Mouse (Mus musculus) cerebellum, postnatal 4 days (tissue): Measurements from ENCODE around the gene Zcwpw1.
A peak's percentile ranks its signal among the peaks of the same experiment; 100 is the strongest.
"Not testable (repeated sequence)": the region's sequence is repeated elsewhere in the genome, so short reads cannot be mapped to it uniquely, and the experiment has no call there.

Experiments used
- DNase-seq, 2 experiments: peaks; one replicate each; pipeline ENCODE4 v3.0.0; 2022; ENCODE audit warnings: low spot score in 2 of 2, mixed read lengths in 1 of 2

Gene Zcwpw1

GRCm38 (mm10) chr5:137787151-137787928 is at the start of gene Zcwpw1, which contains the start of gene Mepce:
Gene Zcwpw1 (plus strand): TSS chr5:137787798.
Gene Mepce (minus strand): TSS chr5:137787655.
- peak; percentile 96 to 98 for DNase-seq

DNA sequence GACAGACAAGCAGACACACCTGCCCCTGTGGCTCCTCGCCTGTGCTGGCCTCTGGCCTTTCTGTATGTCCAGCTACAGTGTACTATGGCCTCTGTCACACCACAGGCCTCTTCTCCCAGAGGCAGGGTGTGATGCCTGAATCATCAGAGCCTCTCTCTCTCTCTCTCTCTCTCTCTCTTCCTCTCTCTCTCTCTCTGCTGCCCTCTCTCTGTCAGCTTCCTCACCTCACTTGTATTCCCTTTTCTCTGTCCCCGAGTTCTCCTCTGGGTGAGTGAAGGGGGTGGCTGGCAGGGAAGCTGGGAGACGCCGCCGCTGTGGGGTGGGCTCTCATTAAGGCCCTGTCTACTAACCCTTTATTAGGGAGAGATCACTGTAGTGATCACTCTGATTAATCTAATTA is 49.1 kb upstream of the Zcwpw1 start:
- DNase-seq = no peak

DNA sequence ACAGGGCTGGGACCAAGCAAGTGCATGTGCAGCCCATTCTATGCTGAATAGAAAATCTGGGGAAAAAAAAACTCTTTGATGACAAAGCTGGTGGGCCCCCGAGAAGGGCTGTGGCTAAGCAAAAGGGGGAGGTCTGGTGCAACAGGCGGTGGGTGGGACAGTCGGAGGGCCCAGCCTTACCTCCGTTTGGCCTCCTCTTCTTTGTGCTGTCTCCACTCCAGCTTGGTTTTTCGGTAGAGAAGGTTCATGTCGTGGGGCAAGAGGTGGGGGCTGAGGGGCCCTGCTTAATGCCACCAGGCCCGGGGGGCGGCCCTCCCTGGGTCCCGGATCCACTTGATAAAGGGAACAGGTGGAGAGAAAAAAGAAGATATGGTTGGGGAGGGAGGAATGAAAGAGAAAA is 48.1 kb upstream of the Zcwpw1 start:
- DNase-seq = no peak

- no peak for DNase-seq
Measured at GRCm38 (mm10) chr5:137740506-137740905, 47.1 kb upstream of the Zcwpw1 start.

DNA sequence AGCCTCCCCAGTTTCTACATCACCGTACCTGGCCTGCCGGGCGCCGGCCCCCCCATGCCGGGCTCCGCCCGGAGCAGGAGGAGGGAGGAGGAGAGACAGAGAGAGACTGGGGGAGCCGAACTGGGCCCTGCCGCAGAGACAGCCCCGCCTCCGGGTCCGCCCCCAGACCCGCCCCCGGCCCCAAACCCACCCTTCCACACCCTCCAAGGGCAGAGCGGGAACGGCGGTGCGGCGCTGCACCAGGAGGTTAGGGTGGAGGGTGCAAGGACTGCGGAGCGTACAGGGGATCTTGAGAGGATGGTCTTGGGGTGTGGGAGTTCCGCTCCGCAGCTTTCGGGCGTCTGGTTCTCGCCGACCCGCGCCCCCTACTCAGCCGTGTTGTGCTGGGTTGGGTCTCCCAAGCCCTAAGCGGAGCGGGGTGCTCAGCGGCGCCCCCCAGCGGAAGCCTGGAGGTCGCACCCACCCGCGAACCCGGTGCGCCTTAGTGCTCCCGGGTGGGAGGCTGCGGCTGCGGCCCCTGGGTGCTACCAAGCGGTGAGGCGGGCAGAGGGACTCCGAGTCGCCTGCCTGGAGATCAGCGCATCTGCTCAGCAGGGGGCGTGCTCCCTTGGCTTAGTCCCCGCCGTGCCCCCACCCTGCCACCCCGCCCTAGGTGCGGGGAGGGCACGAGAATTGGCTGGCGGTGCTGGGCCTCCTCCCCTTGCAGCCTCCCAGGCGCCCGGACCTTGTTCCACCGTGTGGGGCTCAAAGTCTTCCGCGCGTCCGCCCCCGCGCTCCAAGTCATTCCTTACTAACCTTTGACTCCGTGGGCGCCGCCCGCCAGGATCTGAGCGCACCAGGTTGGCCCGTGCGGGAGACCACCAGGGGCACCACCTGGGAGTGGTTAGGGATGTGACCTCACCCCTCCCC is 46.3 kb upstream of the Zcwpw1 start, which contains the start of gene Nyap1:
Nyap1 (minus strand) TSS at position 585 of the 909 bp plus-strand sequence.
- DNase-seq = peak; percentile 74 to 89

- no peak for DNase-seq
Measured at GRCm38 (mm10) chr5:137742048-137742447, 45.5 kb upstream of the Zcwpw1 start.

DNA sequence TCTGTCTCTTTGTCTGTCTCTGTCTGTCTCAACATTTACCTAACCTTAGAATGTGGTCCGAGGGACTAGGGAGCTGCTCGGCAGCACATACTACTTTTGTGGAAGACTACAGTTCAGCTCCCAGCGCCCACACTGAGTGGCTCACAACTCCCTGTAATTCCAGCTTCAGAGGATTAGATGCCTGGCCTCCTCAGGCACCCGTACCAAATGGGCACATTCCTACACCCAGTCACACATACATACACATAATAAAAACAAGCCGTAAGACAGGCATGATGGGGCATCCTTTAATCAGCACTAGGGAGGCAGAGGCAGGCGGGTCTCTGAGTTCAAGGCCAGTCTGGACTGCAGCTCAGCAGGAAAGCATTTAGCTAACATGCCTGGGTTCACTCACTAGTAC is 44.8 kb upstream of the Zcwpw1 start:
- DNase-seq = no peak

- no peak for DNase-seq
Measured at GRCm38 (mm10) chr5:137744197-137744596, 43.4 kb upstream of the Zcwpw1 start.

- DNase-seq = peak; percentile 89 to 93
Measured at GRCm38 (mm10) chr5:137745214-137746171, 42.1 kb upstream of the Zcwpw1 start, which contains the start of gene Tsc22d4. Gene Tsc22d4 (plus strand): TSS chr5:137745730.

GRCm38 (mm10) chr5:137746282-137746850 is 41.2 kb upstream of the Zcwpw1 start:
- DNase-seq = peak in 1 of 2 experiments; percentile 50

- no peak for DNase-seq
Measured at GRCm38 (mm10) chr5:137746851-137747325, 40.7 kb upstream of the Zcwpw1 start.

GRCm38 (mm10) chr5:137747326-137747961 is 40.2 kb upstream of the Zcwpw1 start:
- DNase-seq = peak in 1 of 2 experiments; percentile 53

DNA sequence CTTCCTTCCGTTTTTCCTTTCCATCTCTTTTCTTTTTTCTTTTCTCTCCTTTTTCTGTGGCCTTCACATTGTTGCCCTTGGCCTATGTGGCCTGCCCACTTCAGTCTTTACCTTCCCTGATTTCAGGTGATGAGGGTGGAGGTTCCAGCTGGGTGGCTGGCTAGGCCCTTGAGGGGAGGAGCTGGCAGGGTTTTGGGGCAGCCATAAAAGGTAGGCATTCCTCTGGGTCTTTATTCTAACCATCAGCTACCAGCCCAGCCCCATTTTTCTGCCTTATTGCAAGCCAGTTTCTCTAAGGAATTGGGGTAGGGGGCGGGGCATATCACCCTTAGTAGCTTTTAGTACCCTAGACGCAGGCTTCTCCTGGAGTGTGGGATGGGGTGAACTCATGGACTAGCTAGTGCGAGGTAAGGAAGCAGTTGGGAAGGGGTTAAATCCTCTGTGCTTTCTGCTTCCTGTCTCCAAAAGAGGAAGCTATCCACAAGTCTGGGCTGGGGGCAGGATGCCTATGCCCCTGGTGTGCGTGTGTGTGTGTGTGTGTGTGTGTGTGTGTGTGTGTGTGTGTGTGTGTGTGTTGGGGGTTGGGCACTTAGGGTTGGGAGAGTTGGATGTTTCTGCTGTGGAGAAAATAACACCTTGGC is 39.3 kb upstream of the Zcwpw1 start:
- no peak for DNase-seq

DNA sequence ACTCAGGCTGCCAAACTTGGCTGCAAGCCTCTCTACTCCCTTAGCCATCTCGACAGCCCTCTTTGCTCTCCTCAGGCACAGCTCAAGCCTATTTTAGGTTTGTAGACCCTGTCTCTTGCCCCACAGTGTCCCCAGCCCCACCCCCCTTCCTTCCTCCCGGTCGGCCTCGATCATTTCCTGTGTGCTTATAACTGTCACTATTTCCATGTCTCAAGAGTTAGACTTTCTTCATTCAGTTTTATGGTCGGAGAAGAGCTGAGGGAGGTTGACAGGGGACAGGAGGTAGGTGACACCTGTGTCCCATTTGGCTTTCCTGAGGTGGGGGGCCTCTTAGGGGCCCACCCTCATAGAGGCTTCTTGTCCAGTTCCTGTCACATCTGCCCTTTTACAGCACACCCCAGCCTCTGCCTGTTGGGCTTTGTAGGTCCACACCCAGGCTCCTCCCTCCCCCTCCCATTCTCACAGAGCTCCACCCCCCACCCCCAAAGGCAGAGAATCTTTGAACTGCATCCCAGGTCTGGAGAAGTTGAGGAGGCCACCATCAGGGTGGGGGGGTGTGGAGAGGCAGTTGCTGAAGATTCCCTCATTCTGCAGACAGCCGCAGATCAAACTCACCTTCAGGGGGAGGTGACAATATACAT is 38.3 kb upstream of the Zcwpw1 start:
- DNase-seq = no peak

DNA sequence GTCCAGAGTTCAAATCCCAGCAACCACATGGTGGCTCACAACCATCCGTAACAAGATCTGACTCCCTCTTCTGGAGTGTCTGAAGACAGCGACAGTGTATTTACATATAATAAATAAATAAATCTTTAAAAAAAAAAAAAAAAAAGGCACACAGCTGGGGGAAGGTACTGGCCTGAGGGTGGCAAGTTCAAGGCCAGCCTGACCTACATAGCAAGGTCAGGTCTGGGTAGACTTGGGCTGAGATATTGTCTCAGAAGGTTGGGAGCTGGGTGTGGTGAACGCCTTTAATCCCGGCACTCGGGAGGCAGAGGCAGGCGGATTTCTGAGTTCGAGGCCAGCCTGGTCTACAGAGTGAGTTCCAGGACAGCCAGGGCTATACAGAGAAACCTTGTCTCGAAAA is 37.4 kb upstream of the Zcwpw1 start:
- DNase-seq = not testable (repeated sequence)

GRCm38 (mm10) chr5:137751221-137751887 is 36.2 kb upstream of the Zcwpw1 start:
- DNase-seq = no peak

DNA sequence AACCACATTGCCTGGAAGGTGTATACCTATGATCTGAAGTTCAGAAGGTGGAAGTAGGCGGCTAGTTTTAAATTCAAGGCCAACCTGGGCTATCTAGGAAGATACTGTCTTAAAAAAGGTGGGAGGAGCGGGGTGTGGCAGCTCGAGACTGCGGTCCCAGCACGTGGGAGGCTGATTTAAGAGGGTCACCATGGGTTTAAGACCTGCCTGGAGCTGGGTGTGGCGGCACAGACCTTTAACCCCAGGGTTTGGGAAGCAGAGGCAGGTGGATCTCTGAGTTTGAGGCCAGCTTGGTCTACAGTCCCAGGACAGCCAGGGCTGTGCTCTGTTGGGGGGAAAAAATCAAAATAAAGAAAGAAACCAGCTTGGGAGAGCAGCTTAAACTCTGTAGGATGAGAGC is 35.6 kb upstream of the Zcwpw1 start:
- no peak for DNase-seq

DNA sequence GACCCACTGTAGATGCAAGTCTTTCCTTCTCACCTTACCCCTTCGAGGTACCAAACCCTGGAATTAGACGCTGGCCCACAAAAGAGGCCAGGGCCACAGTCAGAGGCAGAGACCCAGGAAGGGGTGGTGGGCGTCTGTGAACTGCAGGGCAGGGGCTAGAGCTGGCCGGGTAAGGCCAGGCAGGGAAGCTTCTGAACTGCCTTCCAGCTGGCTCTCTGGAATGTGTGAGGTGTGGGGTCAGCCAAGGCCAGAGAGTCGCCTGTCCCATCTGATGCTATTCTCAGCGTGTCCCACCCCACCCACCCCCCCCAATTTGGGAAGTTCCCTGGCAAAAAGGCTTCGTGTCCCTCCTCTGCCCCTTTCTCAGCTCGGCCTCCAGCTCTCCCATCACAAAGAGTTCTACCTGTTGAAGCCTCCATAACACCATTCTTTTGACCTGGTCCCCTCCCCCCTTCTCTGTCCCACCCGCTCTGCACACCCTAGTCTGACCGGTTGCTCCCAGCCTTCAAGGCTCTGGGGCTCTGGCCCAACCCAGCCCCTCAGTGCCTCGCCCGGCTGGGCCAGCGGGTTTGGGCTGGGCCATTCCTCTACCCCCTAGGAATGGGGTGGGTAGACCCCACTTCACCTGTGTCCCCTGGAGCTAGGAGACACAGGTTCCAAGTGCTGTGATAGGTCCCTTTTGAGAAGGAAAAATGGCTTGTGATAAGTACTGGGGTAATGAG is 34.3 kb upstream of the Zcwpw1 start:
- DNase-seq = no peak
